ENCODE assay signal across 9 mouse cellular contexts in the genomic region with DNA sequence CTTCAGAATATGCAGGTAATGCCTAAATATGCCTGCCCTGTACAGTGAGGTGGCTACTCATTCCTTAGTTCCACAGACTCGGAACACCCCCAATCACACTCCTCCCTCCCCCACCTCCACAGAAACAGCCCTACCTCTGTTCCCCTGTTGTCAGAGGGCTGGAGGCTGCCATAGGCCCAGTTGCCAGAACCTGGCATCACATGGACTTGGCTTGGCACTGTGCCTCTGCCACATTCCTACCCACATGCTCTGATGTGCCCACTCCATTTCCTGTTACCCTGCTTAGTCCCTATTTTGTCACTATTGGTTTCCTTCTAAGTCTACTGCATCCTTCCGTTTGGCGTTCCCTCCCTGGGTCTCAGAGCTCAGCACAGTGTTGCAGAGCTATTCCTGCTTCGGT. TPM values are rescaled to one million over a fixed set of nuclear protein-coding genes. Genes with fewer than 3 reads are reported as not detected.
DNase-seq lines count a peak whose midpoint lies in the region; ATAC-seq and TF ChIP-seq lines count a peak whose summit lies in the region.
"Had no signal": no experiment of that assay in that cellular context is flagged by ENCODE, and none has a peak within 500 bp of the region (broad histone marks: within the 10 kb centered on the region; RNA-seq: fewer than 3 reads in every experiment).

No protein-coding gene starts in this region.

- H3K27me3 ChIP-seq in midbrain, postnatal 0 days (ENCODE audit: insufficient read depth, low read length), result no peaks in the 10 kb centered on the region
- H3K27me3 ChIP-seq in midbrain, embryonic 14.5 days (ENCODE audit: control insufficient read depth, insufficient read depth, low read length), result no peaks in the 10 kb centered on the region
- H3K27me3 ChIP-seq: stomach, embryonic 15.5 days had no signal

- WGBS in midbrain, postnatal 0 days, result 86% methylated on average over 4 of the region's 4 CpGs
- 95% methylated on average over 4 of the region's 4 CpGs for WGBS in midbrain, embryonic 14.5 days

- no peaks in the 10 kb centered on the region for H3K4me1 ChIP-seq in midbrain, postnatal 0 days (ENCODE audit: insufficient read depth, low read length)
- H3K4me1 ChIP-seq in midbrain, embryonic 14.5 days (ENCODE audit: control insufficient read depth, insufficient read depth, low read length), result no peaks in the 10 kb centered on the region
- H3K4me1 ChIP-seq: stomach, embryonic 15.5 days had no signal

- no peak overlapping the region for H3K4me2 ChIP-seq in midbrain, postnatal 0 days (ENCODE audit: low read depth, low read length, poor library complexity, severe bottlenecking)
- no peak overlapping the region for H3K4me2 ChIP-seq in midbrain, embryonic 14.5 days (ENCODE audit: low read length)
- H3K4me2 ChIP-seq: stomach, embryonic 15.5 days had no signal

- peak; percentile 40 for ATAC-seq in frontal cortex, adult (ENCODE audit: low TSS enrichment)
- ATAC-seq in midbrain, postnatal 0 days (ENCODE audit: low FRiP score), result no peak
- no peak for ATAC-seq in midbrain, embryonic 14.5 days (ENCODE audit: low FRiP score, low TSS enrichment)

- no peaks in the 10 kb centered on the region for H3K9me3 ChIP-seq in midbrain, postnatal 0 days (ENCODE audit: low read length)
- H3K9me3 ChIP-seq in midbrain, embryonic 14.5 days (ENCODE audit: control insufficient read depth, low read length), result no peaks in the 10 kb centered on the region
- H3K9me3 ChIP-seq: stomach, embryonic 15.5 days had no signal

- H3K36me3 ChIP-seq in midbrain, postnatal 0 days (ENCODE audit: insufficient read depth, low read length), result peaks cover 17% of the 10 kb centered on the region
- 0 out of 2 replicates have a peak, but pooled peaks cover 3% of the 10 kb centered on the region for H3K36me3 ChIP-seq in midbrain, embryonic 14.5 days (ENCODE audit: control insufficient read depth, insufficient read depth, low read length)

- H3K27ac ChIP-seq in midbrain, postnatal 0 days (ENCODE audit: low read depth, low read length), result no peak overlapping the region
- no peak overlapping the region for H3K27ac ChIP-seq in midbrain, embryonic 14.5 days (replicated peaks; ENCODE audit: low read depth, low read length)
- H3K27ac ChIP-seq: stomach, embryonic 15.5 days had no signal

- DNase-seq in frontal cortex, postnatal 14 days (ENCODE audit: low spot score in 2 of 2), result no peak
- peak; percentile 41 for DNase-seq in midbrain, postnatal 0 days (ENCODE audit: low spot score)
- no peak for DNase-seq in midbrain, embryonic 14.5 days
- DNase-seq in layer of hippocampus, adult 9-10 months (ENCODE audit: low spot score), result peak; percentile 37
- peak; percentile 38 for DNase-seq in right cerebral cortex, postnatal 14 days
- DNase-seq in spleen, postnatal 36 days (ENCODE audit: low spot score in 2 of 2), result no peak
- no peak for DNase-seq in thymus, postnatal 14 days

- TF ChIP-seq CTCF in midbrain, postnatal 0 days (IDR thresholded peaks at IDR 0.05), result no peak

- H3K9ac ChIP-seq in midbrain, postnatal 0 days (replicated peaks; ENCODE audit: low read length, poor library complexity, severe bottlenecking), result no peak overlapping the region
- H3K9ac ChIP-seq in midbrain, embryonic 14.5 days (replicated peaks; ENCODE audit: low read length), result no peak overlapping the region
- H3K9ac ChIP-seq: stomach, embryonic 15.5 days had no signal

- no peak overlapping the region for H3K4me3 ChIP-seq in midbrain, postnatal 0 days (ENCODE audit: low read depth, low read length)
- no peak overlapping the region for H3K4me3 ChIP-seq in midbrain, embryonic 14.5 days (replicated peaks; ENCODE audit: low read depth, low read length)
- H3K4me3 ChIP-seq: stomach, embryonic 15.5 days had no signal

RNA-seq across cellular contexts. Expression of a gene that starts 55.8 kb away (rescaled TPM):
- total RNA-seq in midbrain, postnatal 0 days (2014; rRNA removed), result 132 and 144 TPM in 2 replicates
- polyA plus RNA-seq in midbrain, postnatal 0 days (2015; fragmentation: Nextera tagmentation; extraction: Ambion mirVana), result 164 and 171 TPM in 2 replicates
- polyA plus RNA-seq in midbrain, embryonic 14.5 days (2014; fragmentation: Nextera tagmentation; extraction: Ambion mirVana), result 217 and 257 TPM in 2 replicates

RNA-seq across cellular contexts. Expression of a gene that starts 56.5 kb away (rescaled TPM):
- 7.2 and 8.9 TPM in 2 replicates for total RNA-seq in midbrain, postnatal 0 days (2014; rRNA removed)
- polyA plus RNA-seq in midbrain, postnatal 0 days (2015; fragmentation: Nextera tagmentation; extraction: Ambion mirVana), result 5.9 and 6.8 TPM in 2 replicates
- polyA plus RNA-seq in midbrain, embryonic 14.5 days (2014; fragmentation: Nextera tagmentation; extraction: Ambion mirVana), result 5.9 and 11.0 TPM in 2 replicates

Comparison
In these comparisons a context has a peak if more than half of its experiments do, and no peak if none do; other contexts are left out.
1. DNase-seq: peak in midbrain, postnatal 0 days (single experiment), layer of hippocampus, adult 9-10 months (single experiment) and right cerebral cortex, postnatal 14 days (single experiment); none in frontal cortex, postnatal 14 days (0 of 2), midbrain, embryonic 14.5 days (single experiment), spleen, postnatal 36 days (0 of 2) and thymus, postnatal 14 days (single experiment).